Mouse (Mus musculus): Measurements from ENCODE around the gene Dgkg.

Dgkg gene

GRCm38 (mm10) chr16:22494815-22495214 is 162.2 kb downstream of the Dgkg start:
- DNase-seq: no peak

- no peak for DNase-seq
These were observed 163.6 kb downstream of the Dgkg start for GRCm38 (mm10) chr16:22493396-22493795.

GRCm38 (mm10) chr16:22491446-22492166 is 165.4 kb downstream of the Dgkg start:
- DNase-seq: peak; percentile 89

GRCm38 (mm10) chr16:22483900-22484299 is 173.1 kb downstream of the Dgkg start:
- DNase-seq: no peak

GRCm38 (mm10) chr16:22479322-22479721 is 177.7 kb downstream of the Dgkg start:
- no peak for DNase-seq

GRCm38 (mm10) chr16:22471728-22472127 is 185.3 kb downstream of the Dgkg start:
- no peak for DNase-seq

- no peak for DNase-seq
These were observed 187.6 kb downstream of the Dgkg start for GRCm38 (mm10) chr16:22469385-22469784.

- no peak for DNase-seq
These were observed 189.9 kb downstream of the Dgkg start for GRCm38 (mm10) chr16:22467111-22467510.

GRCm38 (mm10) chr16:22466381-22466780 is 190.6 kb downstream of the Dgkg start:
- no peak for DNase-seq

- DNase-seq: no peak
These were observed 194.8 kb downstream of the Dgkg start for GRCm38 (mm10) chr16:22462220-22462619.

GRCm38 (mm10) chr16:22461728-22462127 is 195.3 kb downstream of the Dgkg start:
- DNase-seq: no peak

GRCm38 (mm10) chr16:22460960-22461359 is 196.1 kb downstream of the Dgkg start:
- DNase-seq: no peak

- no peak for DNase-seq
These were observed 204.9 kb downstream of the Dgkg start for GRCm38 (mm10) chr16:22452082-22452481.

GRCm38 (mm10) chr16:22448093-22448492 is 208.9 kb downstream of the Dgkg start:
- DNase-seq: no peak

- DNase-seq: no peak
These were observed 212.2 kb downstream of the Dgkg start for GRCm38 (mm10) chr16:22444786-22445185.

- DNase-seq: no peak
These were observed 214.8 kb downstream of the Dgkg start for GRCm38 (mm10) chr16:22442202-22442601.

GRCm38 (mm10) chr16:22441317-22441716 is 215.7 kb downstream of the Dgkg start:
- no peak for DNase-seq

- DNase-seq: peak; percentile 78
These were observed 216.8 kb downstream of the Dgkg start for GRCm38 (mm10) chr16:22440269-22440668.

- peak; percentile 100 for DNase-seq
These were observed 217.4 kb downstream of the Dgkg start, which contains the start of gene Etv5 for GRCm38 (mm10) chr16:22439499-22440177. Gene Etv5, minus strand, starts transcription at chr16:22439719.

- peak; percentile 78 for DNase-seq
These were observed 218.3 kb downstream of the Dgkg start for GRCm38 (mm10) chr16:22438441-22439373.

GRCm38 (mm10) chr16:22436106-22436505 is 220.9 kb downstream of the Dgkg start:
- no peak for DNase-seq

- DNase-seq: no peak
These were observed 222.5 kb downstream of the Dgkg start for GRCm38 (mm10) chr16:22434530-22434929.

GRCm38 (mm10) chr16:22433944-22434343 is 223.1 kb downstream of the Dgkg start:
- no peak for DNase-seq

Measured in cerebellum, adult 9-10 months (tissue).